Mouse (Mus musculus) myocyte (in vitro differentiated cells): ENCODE measurements around the gene Sh3gl2.

Source experiments
- MAX ChIP-seq: IDR thresholded peaks from one replicate; pipeline ENCODE4 v1.6.1; 2011; ENCODE audit warnings: low read depth, mild to moderate bottlenecking, control low read depth
- MYOD1 ChIP-seq, 3 experiments: IDR thresholded peaks; one replicate each; pipeline ENCODE4 v1.6.1; 2011; ENCODE audit warnings: control low read depth in 2 of 3, low read depth in 2 of 3, mild to moderate bottlenecking in 2 of 3, moderate library complexity in 1 of 3; ENCODE audit not compliant: insufficient read length in 2 of 3, control insufficient read depth in 1 of 3
- POLR2A ChIP-seq: IDR thresholded peaks from one replicate; pipeline ENCODE4 v1.6.1; 2011; ENCODE audit warnings: low read depth, mild to moderate bottlenecking, control low read depth, moderate library complexity; ENCODE audit not compliant: insufficient read length
- SRF ChIP-seq: IDR thresholded peaks from one replicate; pipeline ENCODE4 v1.6.1; 2011; ENCODE audit warnings: low read depth; ENCODE audit not compliant: control insufficient read depth, insufficient read length
- TCF12 ChIP-seq: IDR thresholded peaks from one replicate; pipeline ENCODE4 v1.6.1; 2011; ENCODE audit warnings: mild to moderate bottlenecking, control low read depth; ENCODE audit not compliant: poor library complexity, insufficient read depth, severe bottlenecking
- USF1 ChIP-seq: IDR thresholded peaks from one replicate; pipeline ENCODE4 v1.6.1; 2011; ENCODE audit warnings: low read depth, mild to moderate bottlenecking, control low read depth, moderate library complexity

- TF ChIP-seq USF1 (no peak), POLR2A (no peak), TCF12 (no peak), MAX (no peak), MYOD1 (IDR thresholded peaks at IDR 0.05; ENCODE audit: control insufficient read depth in 1 of 3, insufficient read length in 2 of 3, low read depth in 2 of 3) (no peak), SRF (no peak)
These were observed 36.7 kb downstream of the Sh3gl2 start for GRCm38 (mm10) chr4:85241675-85242074.
